Mouse (Mus musculus) thymus, postnatal 10 days (tissue): ENCODE results near the gene Trmt44.

ENCODE experiments used
- DNase-seq, 2 experiments: peaks; one replicate each; pipeline ENCODE4 v3.0.0; 2021; ENCODE audit warnings: low spot score in 2 of 2

Trmt44 gene

DNA sequence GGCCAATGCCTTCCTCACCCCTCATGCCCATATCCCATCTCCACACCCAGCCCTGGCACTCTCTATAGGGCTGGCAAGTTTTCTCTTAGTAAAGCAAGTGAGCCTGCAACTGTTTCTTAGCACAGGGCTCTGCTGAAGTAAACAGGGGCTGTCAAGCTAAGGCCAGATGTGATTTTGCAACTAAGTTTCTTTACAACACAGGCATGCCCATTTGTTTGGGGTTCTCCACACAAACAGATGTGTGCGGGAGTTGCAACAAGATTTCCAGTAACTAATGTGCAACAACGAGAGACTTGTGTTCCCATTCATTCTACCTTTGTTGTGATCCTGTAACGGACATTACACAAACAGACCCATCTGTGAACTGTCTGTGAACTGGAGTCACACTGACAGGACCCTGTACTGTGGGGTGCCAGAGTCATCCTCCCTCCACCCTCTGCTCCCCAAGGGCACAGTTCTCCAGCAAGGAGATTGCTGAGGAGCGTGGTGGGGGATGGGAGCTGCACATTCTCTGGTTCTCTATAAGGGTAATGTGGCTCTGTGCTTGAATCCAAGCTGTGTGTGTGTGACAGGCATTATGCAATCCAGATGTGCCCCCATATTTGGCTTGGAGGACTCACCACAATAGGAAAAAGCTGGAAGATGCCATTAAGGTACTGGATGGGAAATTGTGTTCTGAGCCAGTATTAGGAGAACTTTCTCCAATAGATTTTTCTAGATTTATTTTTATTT, 33.6 kb downstream of the Trmt44 start:
- no peak for DNase-seq

DNA sequence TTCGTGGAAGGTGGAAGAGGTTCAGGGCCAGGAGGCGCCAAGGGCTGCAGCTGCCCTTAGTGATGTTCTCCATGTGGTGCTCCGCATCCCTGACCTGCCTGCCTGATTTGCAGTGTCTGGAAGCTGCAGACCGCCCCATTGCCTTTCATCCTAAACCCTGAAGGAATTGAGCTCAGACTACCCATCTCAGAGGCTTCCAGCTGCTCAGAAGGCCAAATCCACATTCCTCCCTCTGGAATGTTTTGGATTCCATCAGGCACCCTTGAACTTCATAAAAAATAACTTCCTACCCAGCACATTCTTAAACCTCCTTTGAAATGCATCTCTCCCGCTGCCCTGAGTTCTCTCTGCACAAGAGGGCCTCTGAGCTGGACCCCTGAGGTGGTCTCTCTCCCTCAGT, 34.3 kb downstream of the Trmt44 start:
- DNase-seq, result no peak

DNA sequence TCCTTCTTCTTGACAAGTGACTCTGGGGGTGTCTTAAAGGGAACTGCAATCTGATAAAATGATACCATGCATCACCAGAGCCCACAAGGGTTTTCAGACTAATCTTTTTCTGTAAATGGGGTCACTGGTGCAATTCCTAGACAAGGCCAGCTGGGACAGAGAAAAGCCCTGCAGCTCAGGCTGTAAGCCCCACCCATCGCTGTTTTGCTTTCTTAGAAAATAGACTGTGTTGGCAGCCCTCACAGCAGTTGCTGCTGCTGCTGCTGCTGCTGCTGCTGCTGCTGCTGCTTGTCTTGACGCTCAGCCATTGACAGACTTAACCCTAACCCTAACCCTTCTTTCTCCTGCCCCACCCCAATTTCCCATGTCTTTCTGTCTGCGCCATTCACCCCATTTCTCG, 35.3 kb downstream of the Trmt44 start:
- no peak for DNase-seq

DNA sequence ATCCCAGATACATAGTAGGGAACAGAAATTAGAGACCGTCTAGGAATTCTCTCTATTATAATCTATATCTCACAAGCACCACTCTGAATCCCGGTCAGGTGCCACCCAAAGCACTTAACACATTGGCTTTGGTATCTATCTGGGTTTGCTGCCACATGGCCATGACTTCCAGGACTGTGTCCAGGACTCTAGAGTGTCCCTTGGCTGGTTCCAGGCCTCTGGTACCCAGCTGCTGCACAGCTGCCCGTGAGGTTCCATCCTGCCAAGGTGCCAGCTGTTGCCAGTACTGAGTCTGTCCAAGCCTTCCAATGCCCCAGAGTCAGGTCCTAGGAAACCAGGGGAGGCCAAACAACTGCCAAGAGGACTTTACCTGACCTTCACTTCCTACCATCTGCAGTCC, 36.8 kb downstream of the Trmt44 start:
- DNase-seq, result no peak

DNA sequence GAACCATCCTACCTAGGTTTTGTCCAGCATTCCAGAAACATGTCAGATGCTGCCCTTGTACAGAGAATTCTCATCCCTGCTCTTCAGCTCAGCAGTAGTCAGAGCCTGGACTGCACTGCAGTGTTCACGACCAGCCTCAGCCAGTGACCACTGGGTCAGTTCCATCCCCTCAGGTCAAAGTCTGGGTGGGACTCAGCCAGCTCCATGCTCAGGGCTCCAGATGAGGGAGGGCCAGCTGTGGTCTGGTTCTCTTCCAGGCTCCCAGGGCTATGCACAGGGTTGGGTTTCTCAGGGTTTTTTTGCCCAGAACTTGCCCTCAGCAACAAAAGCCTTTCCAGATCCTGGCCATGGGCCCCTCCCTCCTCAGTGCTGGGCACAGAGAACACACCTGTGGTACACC, 37.4 kb downstream of the Trmt44 start:
- DNase-seq, result no peak

DNA sequence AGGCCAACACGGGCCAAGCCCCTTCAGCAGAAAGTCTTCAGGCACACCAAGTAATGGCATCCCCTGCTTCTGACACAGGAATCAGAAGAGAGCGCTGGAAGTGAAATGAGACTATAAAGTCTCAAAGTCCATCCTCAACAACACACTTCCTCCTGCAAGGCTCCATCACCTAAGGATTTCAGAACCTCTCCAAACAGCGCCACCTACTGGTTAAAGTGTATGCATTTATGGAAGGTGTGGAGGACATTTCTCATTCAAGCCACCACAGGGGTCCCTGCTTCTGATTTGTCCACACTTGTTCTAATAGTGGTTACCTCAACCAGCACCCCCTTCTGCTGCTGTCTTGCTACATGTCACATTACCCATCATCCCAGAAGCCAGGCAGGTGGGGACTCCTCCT, 38.6 kb downstream of the Trmt44 start:
- no peak for DNase-seq

DNA sequence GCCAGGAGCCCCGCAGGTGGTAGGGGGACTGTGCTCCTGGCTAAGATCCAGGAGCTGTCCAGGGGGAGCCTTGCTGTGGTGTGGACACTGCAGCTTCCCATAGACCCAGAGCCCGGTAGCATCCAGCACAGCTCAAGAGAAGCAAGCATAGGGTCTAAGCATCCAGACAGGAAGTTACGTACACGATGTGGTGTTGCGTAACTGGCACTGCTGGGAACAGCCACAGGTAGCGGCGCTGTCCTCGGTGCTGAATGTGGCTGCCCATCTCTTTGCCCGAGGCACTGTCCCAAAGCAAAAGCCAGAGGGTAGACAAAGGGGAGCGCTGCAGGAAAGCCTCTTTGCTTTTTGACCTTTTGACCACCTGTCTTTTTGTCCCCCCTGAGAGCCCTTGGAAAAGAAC, 43.3 kb downstream of the Trmt44 start:
- peak in 1 of 2 experiments; percentile 39 for DNase-seq

DNA sequence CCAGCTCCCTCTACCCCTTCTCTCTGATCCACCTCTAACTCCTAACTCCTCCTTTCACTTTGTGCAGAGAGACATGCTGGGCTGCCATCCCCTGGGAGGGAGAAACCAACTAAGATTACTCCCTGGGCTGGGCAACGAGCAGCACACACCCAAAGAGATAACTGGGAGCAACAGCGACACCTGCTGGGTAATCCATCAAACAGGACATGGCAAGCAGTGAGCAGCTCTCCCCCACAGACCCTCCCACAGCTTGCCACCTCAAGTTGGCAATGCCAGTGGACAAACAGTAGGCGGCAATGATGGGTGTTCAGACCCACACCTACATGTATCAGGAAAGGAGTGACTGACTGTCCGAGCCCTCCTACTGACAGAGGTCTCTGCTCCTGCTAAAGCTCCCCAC, 44.4 kb downstream of the Trmt44 start:
- peak in 1 of 2 experiments; percentile 39 for DNase-seq

DNA sequence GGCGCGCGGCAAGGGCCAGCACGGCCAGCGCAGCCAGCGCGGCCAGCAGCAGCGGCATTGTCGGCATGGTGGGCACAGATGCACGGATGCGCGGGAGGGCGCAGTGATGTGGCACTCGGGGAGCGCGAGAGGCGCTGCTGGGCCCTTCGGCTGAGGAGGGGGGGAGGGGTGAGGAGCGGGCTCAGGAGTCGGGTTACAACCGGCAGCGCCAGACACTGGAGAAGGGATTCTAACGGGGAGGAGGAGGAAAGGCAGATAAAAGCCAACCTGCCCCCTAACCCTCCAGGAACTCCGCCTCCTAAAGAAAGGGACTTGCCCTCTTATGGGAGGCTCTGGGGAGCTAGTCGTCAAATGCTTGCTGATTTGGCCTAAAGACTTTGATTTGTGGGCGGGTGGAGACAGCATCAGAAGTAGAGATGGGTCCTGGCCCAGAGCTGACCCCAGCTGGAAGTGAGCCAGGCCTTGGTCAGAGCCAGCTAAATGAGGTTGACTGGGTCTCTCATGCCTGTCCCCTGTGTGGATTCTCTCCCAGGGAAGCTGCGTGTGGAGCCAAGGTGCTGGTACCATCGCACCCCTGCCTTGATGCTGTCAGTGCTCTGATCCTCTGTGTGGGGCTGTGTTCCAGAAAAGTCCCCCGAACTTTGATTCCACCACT, 49.3 kb downstream of the Trmt44 start, which contains the start of gene Cpz:
Cpz (minus strand) TSS at position 230 of the 655 bp plus-strand sequence.
- DNase-seq, result no peak

DNA sequence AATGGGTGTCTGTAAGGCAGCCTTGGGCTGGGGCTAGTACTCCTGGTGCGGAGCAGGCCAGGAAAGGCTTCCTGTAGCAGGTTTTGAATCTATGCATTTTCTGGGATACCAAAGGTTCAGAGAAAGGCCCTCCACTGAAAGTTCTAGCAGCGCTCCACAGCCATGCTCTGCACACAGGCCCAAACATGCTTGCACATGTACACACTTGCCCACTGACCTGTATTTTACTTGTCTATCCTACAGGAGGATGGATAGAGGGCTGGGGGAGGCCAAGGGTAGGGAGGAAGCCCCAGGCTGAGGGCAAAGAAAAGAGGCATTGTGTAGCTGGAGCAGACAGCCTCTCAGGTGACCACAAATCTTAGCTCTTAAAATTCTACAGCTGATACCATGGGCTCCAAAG, 50.5 kb downstream of the Trmt44 start:
- no peak for DNase-seq

DNA sequence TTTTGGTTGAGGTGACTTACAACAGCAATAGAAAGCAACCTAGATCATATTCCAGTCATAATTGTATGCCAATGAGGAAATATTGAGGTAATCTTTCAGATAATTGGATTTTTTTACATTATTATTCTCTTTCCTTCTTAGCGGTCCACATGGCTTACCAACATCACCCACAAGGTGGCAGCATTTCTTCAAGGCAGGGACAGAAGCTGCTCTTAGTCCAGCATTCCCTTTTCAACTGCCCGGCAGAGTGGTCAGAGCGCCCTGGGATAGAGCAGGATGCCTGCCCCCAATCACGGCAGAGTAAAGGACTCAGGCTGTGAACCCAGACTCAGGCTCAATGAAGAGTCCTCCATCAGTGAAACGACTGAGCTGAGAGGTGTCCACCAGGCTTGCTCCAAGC, 51.1 kb downstream of the Trmt44 start:
- DNase-seq, result peak in 1 of 2 experiments; percentile 28

DNA sequence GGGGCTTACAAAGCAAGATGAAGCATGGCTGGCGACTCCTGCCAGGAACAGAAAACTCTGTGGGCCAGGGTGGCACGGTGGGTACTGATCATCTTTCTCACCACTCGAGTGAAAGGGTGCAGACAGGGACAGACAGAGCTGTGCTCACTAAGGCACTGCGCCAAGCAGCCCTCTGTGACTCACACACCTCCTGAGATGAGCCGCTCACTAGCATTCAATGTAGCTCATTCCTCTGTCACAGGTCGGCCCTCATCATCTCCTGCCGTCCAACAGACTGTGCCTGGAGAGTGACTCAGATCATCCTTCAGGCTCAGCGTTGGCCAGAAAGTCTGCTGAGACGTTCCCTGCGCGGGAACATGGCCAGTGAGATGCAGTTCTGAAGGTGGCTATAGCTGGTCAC, 58.1 kb downstream of the Trmt44 start:
- no peak for DNase-seq

DNA sequence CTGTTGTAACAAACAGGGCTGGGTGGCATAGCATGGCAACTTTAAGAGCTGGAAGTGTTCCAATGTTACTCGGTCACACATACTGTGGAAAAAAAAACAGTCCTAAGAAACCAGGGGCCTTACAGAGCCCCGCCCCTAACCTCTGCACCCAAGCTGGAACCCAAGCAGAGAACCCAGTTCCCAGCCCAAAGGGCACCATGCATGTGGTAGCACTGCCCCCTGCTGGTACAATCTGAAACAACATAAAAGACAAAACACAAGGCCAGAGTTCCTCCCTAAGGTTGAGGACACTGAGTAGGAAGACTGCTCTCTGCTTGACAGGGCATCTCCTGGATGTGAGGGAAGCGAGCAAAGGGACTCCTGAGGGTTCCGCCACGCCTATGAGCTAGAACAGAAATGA, 64.3 kb downstream of the Trmt44 start:
- peak in 1 of 2 experiments; percentile 50 for DNase-seq
